Mouse (Mus musculus): ENCODE data around the gene Mrto4. TPM values are rescaled to one million over a fixed set of nuclear protein-coding genes. Genes with fewer than 3 reads are reported as not detected.
A peak's percentile ranks its signal among the peaks of the same experiment; 100 is the strongest.

Mrto4 gene
- polyA plus RNA-seq, 2 experiments, result 57.9 to 86.7 TPM

GRCm38 (mm10) chr4:139382231-139382630 is 29.9 kb upstream of the Mrto4 start:
- peaks cover 17 to 19% of the 10 kb centered on the region in 2 experiments for H3K4me1 ChIP-seq (replicated peaks; ENCODE audit: control insufficient read depth in 2 of 2, insufficient read depth in 2 of 2, low read length in 1 of 2)
- H3K4me2 ChIP-seq (ENCODE audit: low read depth), result peak overlapping the region; percentile 89
- peaks cover 3% of the 10 kb centered on the region; the same call in 1 of the 2 replicates for H3K36me3 ChIP-seq (replicated peaks; ENCODE audit: control insufficient read depth, insufficient read depth, low read depth)
- peak overlapping the region; percentile 82 for H3K9ac ChIP-seq (replicated peaks)
- no peaks in the 10 kb centered on the region for H3K9me3 ChIP-seq (ENCODE audit: control insufficient read depth, low read length)
- peak; percentile 3; the same call in 1 of the 2 replicates for ATAC-seq (ENCODE audit: insufficient read depth)
- TF ChIP-seq EP300 (IDR thresholded peaks at IDR 0.05; ENCODE audit: low read depth) (no peak), CTCF (IDR thresholded peaks at IDR 0.05; ENCODE audit: low read depth) (no peak)
- H3K4me3 ChIP-seq (ENCODE audit: insufficient read depth in 1 of 2, low read depth in 2 of 2, low read length in 2 of 2), result peak overlapping the region; percentile 90 to 92
- 13% methylated on average over 7 of the region's 7 CpGs for WGBS (ENCODE audit: insufficient replicate concordance)
- peak overlapping the region; percentile 68 for H3K27ac ChIP-seq
- H3K27me3 ChIP-seq (ENCODE audit: control insufficient read depth, insufficient read depth, low read length), result no peaks in the 10 kb centered on the region
- DNase-seq (ENCODE audit: low read depth in 3 of 3, low spot score in 3 of 3), result peak; percentile 41 to 47 (median 41)

- 24% methylated on average over 4 of the region's 4 CpGs for WGBS (ENCODE audit: insufficient replicate concordance)
- peak overlapping the region; percentile 82 for H3K9ac ChIP-seq (replicated peaks)
- H3K4me1 ChIP-seq (replicated peaks; ENCODE audit: control insufficient read depth in 2 of 2, insufficient read depth in 2 of 2, low read length in 1 of 2), result peaks cover 16 to 19% of the 10 kb centered on the region in 2 experiments
- H3K27ac ChIP-seq, result peak overlapping the region; percentile 86
- peak overlapping the region; percentile 90 to 92 for H3K4me3 ChIP-seq (ENCODE audit: insufficient read depth in 1 of 2, low read depth in 2 of 2, low read length in 2 of 2)
- H3K9me3 ChIP-seq (ENCODE audit: control insufficient read depth, low read length), result no peaks in the 10 kb centered on the region
- H3K4me2 ChIP-seq (ENCODE audit: low read depth), result peak overlapping the region; percentile 89
- DNase-seq (ENCODE audit: low read depth in 3 of 3, low spot score in 3 of 3), result no peak
- TF ChIP-seq CTCF (IDR thresholded peaks at IDR 0.05; ENCODE audit: low read depth), result no peak
- TF ChIP-seq EP300 (IDR thresholded peaks at IDR 0.05; ENCODE audit: low read depth), result no peak
- ATAC-seq (ENCODE audit: insufficient read depth), result no peak
- H3K36me3 ChIP-seq (replicated peaks; ENCODE audit: control insufficient read depth, insufficient read depth, low read depth), result peaks cover 4% of the 10 kb centered on the region
- H3K27me3 ChIP-seq (ENCODE audit: control insufficient read depth, insufficient read depth, low read length), result no peaks in the 10 kb centered on the region
These were observed 29.1 kb upstream of the Mrto4 start for GRCm38 (mm10) chr4:139381452-139381845.

- peak overlapping the region; percentile 90 to 92 for H3K4me3 ChIP-seq (ENCODE audit: insufficient read depth in 1 of 2, low read depth in 2 of 2, low read length in 2 of 2)
- peak overlapping the region; percentile 89 for H3K4me2 ChIP-seq (ENCODE audit: low read depth)
- peak overlapping the region; percentile 86 for H3K27ac ChIP-seq
- peaks cover 6% of the 10 kb centered on the region for H3K36me3 ChIP-seq (replicated peaks; ENCODE audit: control insufficient read depth, insufficient read depth, low read depth)
- peak overlapping the region; percentile 82 for H3K9ac ChIP-seq (replicated peaks)
- ATAC-seq (ENCODE audit: insufficient read depth) (peak; percentile 65), DNase-seq (ENCODE audit: low read depth in 3 of 3, low spot score in 3 of 3) (peak; percentile 47 to 60 (median 54))
- H3K4me1 ChIP-seq (replicated peaks; ENCODE audit: control insufficient read depth in 2 of 2, insufficient read depth in 2 of 2, low read length in 1 of 2), result peaks cover 16 to 19% of the 10 kb centered on the region in 2 experiments
- H3K27me3 ChIP-seq (ENCODE audit: control insufficient read depth, insufficient read depth, low read length), result no peaks in the 10 kb centered on the region
- H3K9me3 ChIP-seq (ENCODE audit: control insufficient read depth, low read length), result no peaks in the 10 kb centered on the region
- TF ChIP-seq CTCF (IDR thresholded peaks at IDR 0.05; ENCODE audit: low read depth) (no peak), EP300 (IDR thresholded peaks at IDR 0.05; ENCODE audit: low read depth) (no peak)
- 1% methylated on average over 44 of the region's 44 CpGs for WGBS (ENCODE audit: insufficient replicate concordance)
These were observed 28.5 kb upstream of the Mrto4 start for GRCm38 (mm10) chr4:139380775-139381451.

GRCm38 (mm10) chr4:139380207-139380748 is 27.9 kb upstream of the Mrto4 start:
- no peaks in the 10 kb centered on the region for H3K27me3 ChIP-seq (ENCODE audit: control insufficient read depth, insufficient read depth, low read length)
- WGBS (ENCODE audit: insufficient replicate concordance), result under 1% methylated on average over 49 of the region's 54 CpGs
- peak overlapping the region; percentile 89 for H3K9ac ChIP-seq (replicated peaks)
- peak overlapping the region; percentile 89 for H3K4me2 ChIP-seq (ENCODE audit: low read depth)
- peak; percentile 98 to 99 (median 99) for DNase-seq (ENCODE audit: low read depth in 3 of 3, low spot score in 3 of 3)
- peak; percentile 89 for ATAC-seq (ENCODE audit: insufficient read depth)
- peaks cover 9% of the 10 kb centered on the region for H3K36me3 ChIP-seq (replicated peaks; ENCODE audit: control insufficient read depth, insufficient read depth, low read depth)
- peaks cover 16 to 19% of the 10 kb centered on the region in 2 experiments for H3K4me1 ChIP-seq (replicated peaks; ENCODE audit: control insufficient read depth in 2 of 2, insufficient read depth in 2 of 2, low read length in 1 of 2)
- H3K9me3 ChIP-seq (ENCODE audit: control insufficient read depth, low read length), result no peaks in the 10 kb centered on the region
- TF ChIP-seq EP300 (IDR thresholded peaks at IDR 0.05; ENCODE audit: low read depth) (no peak), CTCF (IDR thresholded peaks at IDR 0.05; ENCODE audit: low read depth) (no peak)
- H3K4me3 ChIP-seq (ENCODE audit: insufficient read depth in 1 of 2, low read depth in 2 of 2, low read length in 2 of 2), result peak overlapping the region; percentile 90 to 94
- peak overlapping the region; percentile 86 for H3K27ac ChIP-seq

- ATAC-seq (ENCODE audit: insufficient read depth), result no peak
- Histone ChIP-seq H3K4me1 (replicated peaks; ENCODE audit: control insufficient read depth in 2 of 2, insufficient read depth in 2 of 2, low read length in 1 of 2) (peaks cover 16 to 19% of the 10 kb centered on the region in 2 experiments), H3K4me2 (ENCODE audit: low read depth) (peak overlapping the region; percentile 85), H3K27me3 (ENCODE audit: control insufficient read depth, insufficient read depth, low read length) (no peaks in the 10 kb centered on the region), H3K9ac (replicated peaks) (peak overlapping the region; percentile 89), H3K9me3 (ENCODE audit: control insufficient read depth, low read length) (no peaks in the 10 kb centered on the region), H3K27ac (peak overlapping the region; percentile 78), H3K4me3 (ENCODE audit: insufficient read depth in 1 of 2, low read depth in 2 of 2, low read length in 2 of 2) (peak overlapping the region; percentile 90 to 94), H3K36me3 (replicated peaks; ENCODE audit: control insufficient read depth, insufficient read depth, low read depth) (peaks cover 15% of the 10 kb centered on the region)
- DNase-seq (ENCODE audit: low read depth in 3 of 3, low spot score in 3 of 3), result no peak
- 6% methylated on average over 8 of the region's 8 CpGs for WGBS (ENCODE audit: insufficient replicate concordance)
- TF ChIP-seq CTCF (IDR thresholded peaks at IDR 0.05; ENCODE audit: low read depth) (no peak), EP300 (IDR thresholded peaks at IDR 0.05; ENCODE audit: low read depth) (no peak)
These were observed 27.3 kb upstream of the Mrto4 start for GRCm38 (mm10) chr4:139379719-139380118.

Data from liver, embryonic 14.5 days (tissue).